Mouse (Mus musculus) lung, postnatal 0 days (tissue): Measurements from ENCODE around the gene Wdfy2. TPM values are rescaled to one million over a fixed set of nuclear protein-coding genes. Genes with fewer than 3 reads are reported as not detected.

Experiments used
- ATAC-seq: fragments of 200-750 bp; cut with Nextera tagmentation; 2 replicates; pipeline ENCODE4 v1.8.0; 2017; ENCODE audit warnings: moderate library complexity
- DNase-seq: peaks from one replicate; pipeline ENCODE4 v3.0.0-alpha.2; 2016; ENCODE audit warnings: low spot score
- H3K27ac ChIP-seq: fragments of 300-500 bp; sonication (generic); 2 replicates; pipeline ENCODE4 v1.5.1; 2014; ENCODE audit warnings: antibody characterized with exemption, mild to moderate bottlenecking, low read length, mixed read lengths
- H3K27me3 ChIP-seq: fragments of 300-500 bp; sonication (generic); replicated peaks from 2 replicates; pipeline ENCODE4 v1.6.1; 2014; ENCODE audit warnings: low read length, mixed read lengths; ENCODE audit not compliant: insufficient read depth
- H3K36me3 ChIP-seq: fragments of 300-500 bp; sonication (generic); 2 replicates; pipeline ENCODE4 v1.6.1; 2014; ENCODE audit warnings: low read length, mixed read lengths; ENCODE audit not compliant: insufficient read depth
- H3K4me1 ChIP-seq: fragments of 300-500 bp; sonication (generic); 2 replicates; pipeline ENCODE4 v1.6.1; 2014; ENCODE audit warnings: antibody characterized with exemption, low read depth, low read length, mixed read lengths; ENCODE audit not compliant: insufficient read depth
- H3K4me2 ChIP-seq: fragments of 300-500 bp; sonication (generic); replicated peaks from 2 replicates; pipeline ENCODE4 v1.6.1; 2014; ENCODE audit warnings: low read depth, mild to moderate bottlenecking, low read length, moderate library complexity, mixed read lengths
- H3K4me3 ChIP-seq: fragments of 300-500 bp; sonication (generic); 2 replicates; pipeline ENCODE4 v1.5.1; 2014; ENCODE audit warnings: low read depth, low read length
- H3K9ac ChIP-seq: fragments of 300-500 bp; sonication (generic); replicated peaks from 2 replicates; pipeline ENCODE4 v1.6.1; 2014; ENCODE audit warnings: low read depth, mild to moderate bottlenecking
- H3K9me3 ChIP-seq: fragments of 300-500 bp; sonication (generic); 2 replicates; pipeline ENCODE4 v1.6.1; 2016; ENCODE audit warnings: low read length, mixed read lengths
- CTCF ChIP-seq: IDR thresholded peaks from 2 replicates; pipeline ENCODE4 v1.5.1; 2016; ENCODE audit warnings: antibody characterized with exemption, mild to moderate bottlenecking
- EP300 ChIP-seq: IDR thresholded peaks from 2 replicates; pipeline ENCODE4 v1.6.1; 2016; ENCODE audit warnings: antibody characterized with exemption, mild to moderate bottlenecking, control low read depth
- WGBS: fragments of 180-500 bp; shearing (Covaris S2); extraction: QIAGEN DNeasy Blood & Tissue Kit; methylation state at CpG from one replicate; pipeline ENCODE4 v1.1.7; 2014; 5-methylcytosine and 5-hydroxymethylcytosine counted together
- microRNA-seq: library from miRNA; unstranded; fragments of <30 nt; microRNA quantifications from one replicate; pipeline ENCODE4, GENCODE M21; 2016
- polyA plus RNA-seq: library from polyadenylated mRNA; unstranded; fragments of >200 nt; fragmentation: Nextera tagmentation; extraction: Ambion mirVana; gene quantifications from 2 replicates; pipeline ENCODE4 v1.2.1, GENCODE M21; 2015

Gene Wdfy2
- polyA plus RNA-seq, 1 experiment from 2014 or later: 3.5 TPM

DNA sequence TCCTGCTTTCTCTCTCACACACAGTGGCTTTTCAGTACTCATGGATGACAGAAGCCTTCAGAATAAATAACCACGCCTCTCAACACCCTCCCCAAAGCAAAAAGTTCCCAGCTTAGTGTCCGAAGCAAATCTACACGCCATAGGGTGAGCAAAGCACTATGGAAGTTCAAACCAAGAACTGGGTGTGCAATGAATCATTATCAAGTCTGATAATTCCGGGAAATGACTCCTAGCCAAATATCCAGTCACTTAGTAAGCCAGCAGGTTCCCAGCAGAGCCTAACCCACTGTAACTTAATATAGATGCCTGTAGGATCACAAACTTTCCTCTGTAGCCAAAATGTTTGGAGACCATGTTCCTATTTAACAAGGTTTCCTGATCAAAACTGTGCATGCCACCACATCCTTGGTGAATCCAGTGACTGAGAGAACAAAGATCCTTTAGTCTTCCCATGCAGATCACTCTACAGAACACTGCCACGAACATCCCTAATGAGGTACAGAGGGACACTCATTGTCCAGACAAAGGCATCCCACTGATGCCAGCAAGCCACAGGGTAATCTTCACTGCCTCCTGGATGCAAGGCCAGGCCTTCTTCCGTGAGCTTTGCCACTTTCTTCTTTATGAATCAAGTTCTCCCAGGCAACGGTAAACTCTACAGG is 154.5 kb downstream of the Wdfy2 start:
- no peak overlapping the region for H3K9ac ChIP-seq
- WGBS: 69% methylated on average over 7 of the region's 7 CpGs
- no peaks in the 10 kb centered on the region for H3K36me3 ChIP-seq
- TF ChIP-seq EP300 (no peak), CTCF (no peak)
- DNase-seq (no peak), ATAC-seq (no peak)
- no peak overlapping the region for H3K4me3 ChIP-seq
- H3K4me1 ChIP-seq: no peaks in the 10 kb centered on the region
- no peak overlapping the region for H3K4me2 ChIP-seq
- no peak overlapping the region for H3K27ac ChIP-seq
- no peaks in the 10 kb centered on the region for H3K9me3 ChIP-seq
- H3K27me3 ChIP-seq: no peaks in the 10 kb centered on the region

- H3K27me3 ChIP-seq: no peaks in the 10 kb centered on the region
- ATAC-seq: no peak
- no peak for DNase-seq
- H3K9me3 ChIP-seq: no peaks in the 10 kb centered on the region
- H3K27ac ChIP-seq: no peak within 1 kb of the TSS
- H3K4me2 ChIP-seq: no peak within 1 kb of the TSS
- no peak within 1 kb of the TSS for H3K4me3 ChIP-seq
- WGBS: 78% methylated on average over 8 of the region's 8 CpGs
- H3K4me1 ChIP-seq: no peaks in the 10 kb centered on the region
- TF ChIP-seq EP300 (no peak), CTCF (no peak)
- H3K9ac ChIP-seq: no peak within 1 kb of the TSS
- no peaks in the 10 kb centered on the region for H3K36me3 ChIP-seq
These were observed 160.3 kb downstream of the Wdfy2 start, which contains the start of gene Defb47 for GRCm38 (mm10) chr14:62997777-62998176. TSS of gene Defb47 (plus strand) at chr14:62998077.

GRCm38 (mm10) chr14:62998977-62999376 is 161.5 kb downstream of the Wdfy2 start:
- no peaks in the 10 kb centered on the region for H3K4me1 ChIP-seq
- DNase-seq (no peak), ATAC-seq (no peak)
- no peak overlapping the region for H3K9ac ChIP-seq
- H3K27ac ChIP-seq: no peak overlapping the region
- 81% methylated on average over 4 of the region's 4 CpGs for WGBS
- no peaks in the 10 kb centered on the region for H3K27me3 ChIP-seq
- H3K4me3 ChIP-seq: no peak overlapping the region
- TF ChIP-seq EP300 (no peak), CTCF (no peak)
- H3K9me3 ChIP-seq: no peaks in the 10 kb centered on the region
- H3K36me3 ChIP-seq: no peaks in the 10 kb centered on the region
- H3K4me2 ChIP-seq: no peak overlapping the region

DNA sequence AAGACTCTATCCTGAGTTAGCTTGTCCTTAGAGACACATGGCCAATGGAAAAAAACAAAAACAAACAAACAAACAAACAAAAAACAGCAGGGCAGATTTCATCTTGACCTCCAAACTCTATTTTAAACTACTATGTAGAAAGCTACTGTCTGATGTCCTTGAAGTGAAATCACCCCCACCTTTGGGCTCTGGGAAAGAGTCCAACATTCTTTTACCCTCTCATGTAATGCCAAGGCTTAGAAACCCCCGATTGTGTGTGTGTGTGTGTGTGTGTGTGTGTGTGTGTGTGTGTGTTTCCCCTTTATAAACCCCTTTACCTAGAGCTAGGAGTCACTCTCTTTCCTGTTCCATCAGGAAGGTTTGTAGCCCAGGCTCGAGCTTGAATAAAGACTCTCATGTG is 165.1 kb downstream of the Wdfy2 start:
- no peak overlapping the region for H3K27ac ChIP-seq
- no peak overlapping the region for H3K4me2 ChIP-seq
- H3K4me3 ChIP-seq: no peak overlapping the region
- TF ChIP-seq EP300 (no peak), CTCF (no peak)
- no peaks in the 10 kb centered on the region for H3K9me3 ChIP-seq
- DNase-seq (no peak), ATAC-seq (no peak)
- no peaks in the 10 kb centered on the region for H3K36me3 ChIP-seq
- 10% methylated on average over 2 of the region's 2 CpGs for WGBS
- H3K4me1 ChIP-seq: no peaks in the 10 kb centered on the region
- H3K27me3 ChIP-seq: no peaks in the 10 kb centered on the region
- H3K9ac ChIP-seq: no peak overlapping the region

Small RNAs within 50 kb of the gene (microRNA-seq; reads per million reads assigned to microRNA genes)
- not detected for gene Mir6541
- gene Mir8098: 0.73 reads per million

Other genes starting within 250 kb of the Wdfy2 start
- not detected in 2 replicates for gene Serpine3, start 174.0 kb upstream of the Wdfy2 start, polyA plus RNA-seq
- 9.8 and 11.5 TPM in 2 replicates for gene Ints6, start 76.5 kb upstream of the Wdfy2 start, polyA plus RNA-seq
- not detected in 2 replicates for gene Defb48, start 146.8 kb downstream of the Wdfy2 start, polyA plus RNA-seq
- not detected in 2 replicates for gene Defb47, start 160.4 kb downstream of the Wdfy2 start, polyA plus RNA-seq
- not detected in 2 replicates for gene Defb43, start 174.1 kb downstream of the Wdfy2 start, polyA plus RNA-seq
- not detected in 2 replicates for gene Defb42, start 209.3 kb downstream of the Wdfy2 start, polyA plus RNA-seq
- gene Defb30, start 212.3 kb downstream of the Wdfy2 start, polyA plus RNA-seq: not detected in 2 replicates